Mouse (Mus musculus): ENCODE data around the gene Usp28. TPM values are rescaled to one million over a fixed set of nuclear protein-coding genes. Genes with fewer than 3 reads are reported as not detected.
A peak's percentile ranks its signal among the peaks of the same experiment; 100 is the strongest.

The Usp28 gene
- polyA plus RNA-seq, 1 experiment from 2014 or later, result 11.4 TPM

DNA sequence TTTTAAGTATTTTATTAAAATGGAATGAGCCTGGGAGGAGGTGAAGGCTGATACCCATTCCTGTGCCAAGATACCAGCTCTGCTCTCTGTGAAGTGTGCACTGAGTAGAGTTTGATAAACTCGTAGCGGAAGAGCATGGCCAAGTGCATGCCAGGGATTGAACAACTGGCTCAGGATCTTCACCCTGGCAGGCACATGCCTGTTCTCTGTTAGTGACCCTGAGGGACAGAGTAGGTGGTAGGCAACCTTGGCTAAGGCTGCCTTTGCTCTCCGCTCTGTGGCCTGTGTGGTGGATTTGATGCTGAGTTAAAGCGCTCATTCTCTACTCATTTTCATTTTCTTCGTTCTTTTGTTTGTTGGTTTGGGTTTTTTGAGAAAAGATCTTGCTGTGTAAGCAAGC lies 36.1 kb downstream of the Usp28 start:
- no peak for DNase-seq (ENCODE audit: low spot score)

DNA sequence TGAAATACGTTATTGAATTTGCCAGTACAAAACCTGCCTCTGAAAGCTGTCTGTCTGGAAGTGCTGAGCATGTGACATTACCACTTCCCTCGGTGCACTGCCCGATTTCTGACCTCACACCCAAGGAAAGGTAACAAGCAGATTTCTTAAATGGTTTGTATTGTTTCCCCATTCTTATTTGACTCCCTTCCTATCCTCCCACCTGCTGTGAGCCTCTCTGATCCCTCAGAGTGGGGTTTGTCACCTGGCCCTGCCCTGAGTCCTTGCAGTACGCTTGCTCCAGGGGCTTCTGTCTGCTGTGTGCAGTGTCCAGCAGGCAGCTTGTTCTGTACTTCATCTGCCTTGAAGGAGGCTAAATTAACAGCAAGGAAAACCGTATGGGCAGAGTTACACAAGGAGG lies 38.8 kb downstream of the Usp28 start:
- no peak for DNase-seq (ENCODE audit: low spot score)

DNA sequence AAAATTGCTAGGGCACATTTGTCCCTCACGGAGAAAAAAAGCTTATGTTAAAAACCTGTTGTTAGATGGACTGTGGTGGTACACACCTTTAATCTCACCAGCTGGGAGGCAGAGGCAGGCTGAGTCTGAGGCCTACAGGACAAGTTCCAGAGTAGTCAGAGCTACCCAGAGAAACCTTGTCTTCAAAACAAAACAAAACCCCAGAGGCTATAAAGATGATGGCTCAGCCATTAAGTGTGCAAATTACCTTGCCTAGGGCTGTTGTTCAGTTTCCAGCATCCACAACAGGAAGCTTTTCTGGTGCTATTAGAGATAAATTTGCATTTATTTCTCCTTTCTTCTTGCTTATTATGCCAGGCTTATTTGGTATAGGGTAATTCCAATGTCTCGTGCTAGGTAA lies 39.4 kb downstream of the Usp28 start:
- DNase-seq (ENCODE audit: low spot score), result no peak

DNA sequence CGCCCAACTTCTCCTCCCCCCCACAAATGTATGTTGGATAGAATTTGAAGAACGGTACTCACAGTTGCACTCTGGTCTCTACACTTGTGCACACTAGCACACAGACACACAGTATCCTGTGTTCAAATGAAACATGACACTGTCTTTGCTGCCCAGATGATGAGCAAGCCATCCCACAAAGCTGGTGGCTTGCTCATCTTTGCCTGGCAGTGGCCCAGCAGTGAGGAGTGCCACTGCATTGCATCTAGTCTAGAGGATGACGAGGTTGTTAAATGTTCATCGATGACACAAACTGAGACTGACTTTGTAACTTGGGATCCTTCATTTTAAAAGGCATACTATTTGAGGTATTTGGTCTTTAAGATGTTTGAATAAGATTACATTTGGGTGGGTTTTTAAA lies 49.6 kb downstream of the Usp28 start:
- DNase-seq (ENCODE audit: low spot score), result no peak

GRCm38 (mm10) chr9:49050901-49051300 lies 65.7 kb downstream of the Usp28 start:
- DNase-seq (ENCODE audit: low spot score), result no peak

- DNase-seq (ENCODE audit: low spot score), result peak; percentile 61
Measured at GRCm38 (mm10) chr9:49051349-49051748, 66.2 kb downstream of the Usp28 start.

DNA sequence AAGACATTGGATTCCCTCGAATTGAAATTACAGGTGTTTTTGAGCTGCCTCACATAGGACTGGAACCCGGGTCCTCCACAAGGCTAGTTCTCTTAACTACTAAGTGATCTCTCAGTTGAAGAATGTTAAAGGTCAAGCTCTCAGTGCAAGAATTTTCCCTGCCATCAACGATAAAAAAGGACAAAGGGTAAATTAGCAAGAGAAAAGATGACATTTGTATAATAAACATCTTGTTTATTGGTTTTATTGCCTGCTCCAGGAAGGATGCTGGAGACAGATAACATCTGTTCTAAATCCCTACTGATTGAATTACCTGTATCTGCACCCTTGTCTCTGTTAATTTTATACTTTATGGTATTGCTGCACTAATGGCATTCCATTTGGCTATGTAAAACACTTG lies 68.9 kb downstream of the Usp28 start:
- DNase-seq (ENCODE audit: low spot score), result no peak

GRCm38 (mm10) chr9:49055333-49056205 lies 70.4 kb downstream of the Usp28 start, which contains the start of gene Zw10:
Gene Zw10 (plus strand): TSS chr9:49055613.
- peak; percentile 94 for DNase-seq (ENCODE audit: low spot score)

DNA sequence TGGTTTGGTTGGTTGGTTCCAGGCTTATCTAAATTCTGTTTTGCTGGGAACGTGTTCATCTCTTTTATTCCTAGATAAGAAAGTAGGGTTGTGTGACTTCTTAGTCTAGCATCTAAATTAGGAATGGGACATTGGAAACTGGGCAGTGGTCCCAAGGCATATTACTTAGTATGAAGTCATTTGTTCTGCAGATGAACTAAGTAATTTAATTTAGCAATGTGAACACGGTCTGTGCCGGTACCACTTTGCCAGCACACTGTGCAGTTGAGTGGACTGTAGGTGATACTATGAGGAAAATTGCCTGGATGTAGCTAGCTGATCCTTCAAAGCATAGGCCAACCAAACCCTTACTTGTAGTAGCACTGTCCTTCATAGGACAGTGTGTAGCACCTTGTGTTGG lies 91.7 kb downstream of the Usp28 start:
- DNase-seq (ENCODE audit: low spot score), result no peak

DNA sequence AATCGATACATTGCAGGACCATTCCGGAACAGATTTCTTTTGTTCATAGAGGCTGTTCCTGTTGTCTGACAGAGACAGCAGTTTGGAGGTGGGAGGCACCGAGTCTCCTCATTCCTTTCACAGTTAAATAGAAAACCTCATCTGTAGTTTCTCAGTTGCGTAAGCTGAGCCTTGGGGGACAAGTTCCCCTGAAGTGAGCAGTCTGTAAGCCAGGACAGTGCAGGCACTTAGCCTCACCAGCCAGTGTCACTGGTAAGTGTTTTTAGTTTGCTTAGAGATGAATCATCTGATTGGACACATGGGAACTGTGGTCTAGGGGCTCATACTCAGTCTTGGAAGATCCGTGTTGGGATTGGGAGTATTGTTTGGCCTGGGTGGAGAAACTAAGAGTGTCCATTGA lies 95.9 kb downstream of the Usp28 start, which contains the start of gene Tmprss5:
Gene Tmprss5 (plus strand): TSS at position 154 of the 400 bp plus-strand sequence.
- DNase-seq (ENCODE audit: low spot score), result no peak

DNA sequence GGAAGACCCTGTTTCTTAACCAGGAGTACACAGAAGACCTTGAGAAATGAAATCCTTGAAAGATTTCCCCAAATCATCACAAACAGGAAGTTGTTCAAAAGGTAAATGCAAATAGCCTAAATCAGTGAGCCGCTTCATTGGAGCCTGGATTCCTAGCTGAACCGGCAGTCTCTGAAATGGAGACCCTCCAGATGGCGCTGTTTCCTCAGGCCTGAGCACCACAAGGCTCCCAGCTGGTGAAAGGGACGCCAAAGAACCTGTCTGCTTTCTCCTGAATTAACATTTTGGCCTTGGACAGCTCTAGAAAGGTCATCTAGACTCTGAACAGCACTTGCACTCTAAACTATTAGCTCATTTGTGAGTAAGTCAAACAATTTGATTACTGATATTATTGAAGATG lies 96.4 kb downstream of the Usp28 start:
- DNase-seq (ENCODE audit: low spot score), result peak; percentile 42

DNA sequence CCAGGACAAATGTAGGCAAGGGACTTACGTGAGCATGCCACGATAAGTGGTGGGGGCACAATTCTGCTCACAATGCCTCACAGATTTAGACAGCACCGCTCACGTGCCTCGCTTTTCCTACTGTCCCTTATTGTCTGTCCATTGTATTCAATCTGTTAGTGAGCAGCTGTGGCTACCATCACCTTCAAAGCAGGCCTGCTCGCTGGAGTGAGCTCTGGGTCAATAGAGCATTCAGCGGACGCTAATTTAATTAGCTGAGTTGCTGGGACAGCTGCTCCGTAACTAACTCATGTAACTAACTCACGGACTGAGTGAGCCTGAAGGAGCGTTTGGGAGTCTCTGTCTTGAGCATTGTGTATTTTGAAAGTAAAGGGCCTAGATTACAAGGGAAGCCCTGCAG lies 102.1 kb downstream of the Usp28 start:
- DNase-seq (ENCODE audit: low spot score), result no peak

Other genes with a start within 250 kb of the Usp28 start
- 1.4 and 1.6 TPM in 2 replicates for gene Zbtb16, start 149.2 kb upstream of the Usp28 start, polyA plus RNA-seq (2015; fragmentation: Nextera tagmentation; extraction: Ambion mirVana)
- 0.12 and 0.22 TPM in 2 replicates for gene Htr3a, start 74.3 kb upstream of the Usp28 start, polyA plus RNA-seq (2015; fragmentation: Nextera tagmentation; extraction: Ambion mirVana)
- not detected in 2 replicates for gene Htr3b, start 20.4 kb upstream of the Usp28 start, polyA plus RNA-seq (2015; fragmentation: Nextera tagmentation; extraction: Ambion mirVana)
- 39.3 and 40.5 TPM in 2 replicates for gene Zw10, start 70.2 kb downstream of the Usp28 start, polyA plus RNA-seq (2015; fragmentation: Nextera tagmentation; extraction: Ambion mirVana)
- 0.10 TPM in 1 of 2 replicates, not detected in the other for gene Tmprss5, start 95.9 kb downstream of the Usp28 start, polyA plus RNA-seq (2015; fragmentation: Nextera tagmentation; extraction: Ambion mirVana)

Data from thymus, postnatal 0 days (tissue).